29 mouse cellular contexts compared by ENCODE assay signal in genomic region chr2:17821878-17822620, GRCm38 (mm10).
DNase-seq lines count a peak whose midpoint lies in the region; ATAC-seq lines count a peak whose summit lies in the region.
"Had no signal": no experiment of that assay in that cellular context is flagged by ENCODE, and none has a peak within 500 bp of the region (broad histone marks: within the 10 kb centered on the region; RNA-seq: fewer than 3 reads in every experiment).

No protein-coding gene starts in this region.

- H3K4me1 ChIP-seq in forebrain, embryonic 10.5 days = peaks cover 9% of the 10 kb centered on the region
- no peaks in the 10 kb centered on the region for H3K4me1 ChIP-seq in forebrain, embryonic 14.5 days (ENCODE audit: control insufficient read depth, insufficient read depth, low read length)
- no peaks in the 10 kb centered on the region for H3K4me1 ChIP-seq in intestine, embryonic 15.5 days (replicated peaks)
- no peaks in the 10 kb centered on the region for H3K4me1 ChIP-seq in forebrain, embryonic 11.5 days (replicated peaks; ENCODE audit: control insufficient read depth, insufficient read depth, low read length)
- H3K4me1 ChIP-seq in hindbrain, embryonic 10.5 days (replicated peaks) = 0 out of 2 replicates have a peak, but pooled peaks cover 5% of the 10 kb centered on the region
- H3K4me1 ChIP-seq: embryonic facial prominence, embryonic 15.5 days; forebrain, embryonic 13.5 days had no signal

- WGBS in forebrain, embryonic 10.5 days = 77% methylated on average over 13 of the region's 13 CpGs
- WGBS in forebrain, embryonic 14.5 days = 72% methylated on average over 13 of the region's 13 CpGs
- WGBS in intestine, embryonic 15.5 days = 70% methylated on average over 13 of the region's 13 CpGs
- 74% methylated on average over 13 of the region's 13 CpGs for WGBS in forebrain, embryonic 11.5 days
- WGBS in hindbrain, embryonic 10.5 days = 83% methylated on average over 13 of the region's 13 CpGs

- 0 out of 2 replicates have a peak, but pooled peaks cover 9% of the 10 kb centered on the region for H3K27me3 ChIP-seq in forebrain, embryonic 10.5 days (ENCODE audit: poor library complexity, severe bottlenecking)
- no peaks in the 10 kb centered on the region for H3K27me3 ChIP-seq in forebrain, embryonic 14.5 days (replicated peaks; ENCODE audit: control insufficient read depth, insufficient read depth, low read length)
- no peaks in the 10 kb centered on the region for H3K27me3 ChIP-seq in intestine, embryonic 15.5 days (replicated peaks)
- no peaks in the 10 kb centered on the region for H3K27me3 ChIP-seq in forebrain, embryonic 11.5 days (ENCODE audit: control insufficient read depth, insufficient read depth, low read length)
- no peaks in the 10 kb centered on the region for H3K27me3 ChIP-seq in hindbrain, embryonic 10.5 days (ENCODE audit: insufficient read depth, poor library complexity, severe bottlenecking)
- H3K27me3 ChIP-seq: CH12.LX; embryonic facial prominence, embryonic 15.5 days; forebrain, embryonic 13.5 days; kidney, embryonic 15.5 days had no signal

- ATAC-seq in forebrain, embryonic 14.5 days = no peak
- ATAC-seq in intestine, embryonic 15.5 days = peak; percentile 76
- ATAC-seq in forebrain, embryonic 11.5 days (replicated peaks; ENCODE audit: low FRiP score) = no peak
- ATAC-seq: forebrain, embryonic 13.5 days; forebrain, postnatal 0 days; hindbrain, postnatal 0 days; inflammation-experienced regulatory T-cells, adult 6 months had no signal

- H3K4me2 ChIP-seq in forebrain, embryonic 14.5 days (ENCODE audit: low read length) = no peak overlapping the region
- H3K4me2 ChIP-seq in intestine, embryonic 15.5 days (replicated peaks) = 0 out of 2 replicates have a peak overlapping the region, but pooled peaks have one; percentile 13
- no peak overlapping the region for H3K4me2 ChIP-seq in forebrain, embryonic 11.5 days (ENCODE audit: low read depth, low read length, severe bottlenecking)
- H3K4me2 ChIP-seq: embryonic facial prominence, embryonic 15.5 days; forebrain, embryonic 13.5 days; heart, embryonic 11.5 days; hindbrain, embryonic 14.5 days; kidney, embryonic 15.5 days had no signal

- no peak overlapping the region for H3K4me3 ChIP-seq in forebrain, embryonic 10.5 days
- no peak overlapping the region for H3K4me3 ChIP-seq in forebrain, embryonic 14.5 days (ENCODE audit: low read depth, low read length)
- H3K4me3 ChIP-seq in intestine, embryonic 15.5 days (replicated peaks) = no peak overlapping the region
- H3K4me3 ChIP-seq in forebrain, embryonic 11.5 days (ENCODE audit: low read depth, low read length) = no peak overlapping the region
- no peak overlapping the region for H3K4me3 ChIP-seq in hindbrain, embryonic 10.5 days
- H3K4me3 ChIP-seq: embryonic facial prominence, embryonic 15.5 days; forebrain, embryonic 13.5 days; heart, adult 2 months; kidney, embryonic 15.5 days had no signal

- peak; percentile 13 for DNase-seq in forebrain, embryonic 10.5 days (ENCODE audit: extremely low spot score, low spot score)
- DNase-seq in forebrain, embryonic 14.5 days (ENCODE audit: low spot score) = no peak
- DNase-seq in ES-CJ7 (ENCODE audit: low read depth, low spot score) = peak; percentile 51
- peak; percentile 70 for DNase-seq in R1 (ENCODE audit: low read depth, low spot score)
- DNase-seq in lung, postnatal 10 days = no peak
- DNase-seq in forebrain, embryonic 11.5 days (ENCODE audit: low spot score) = no peak
- no peak for DNase-seq in hindbrain, embryonic 10.5 days (ENCODE audit: low spot score)
- DNase-seq: adrenal gland, adult 2 months; adrenal gland, postnatal 14 days; B cell, adult 2 months; cerebellum, adult 11 months; cerebellum, adult 2 months; cerebellum, adult 9-11 months; cerebellum, postnatal 36 days; embryo, embryonic 11 days; forebrain, postnatal 0 days; gastrocnemius, postnatal 25 days; heart, adult 2 months; heart, postnatal 36 days; kidney, adult 8-10 months had no signal

- H3K9ac ChIP-seq in forebrain, embryonic 14.5 days (ENCODE audit: low read length) = no peak overlapping the region
- H3K9ac ChIP-seq in intestine, embryonic 15.5 days = no peak overlapping the region
- H3K9ac ChIP-seq in forebrain, embryonic 11.5 days (ENCODE audit: low read length) = no peak overlapping the region
- H3K9ac ChIP-seq: embryonic facial prominence, embryonic 15.5 days; forebrain, embryonic 13.5 days; forebrain, postnatal 0 days; hindbrain, embryonic 14.5 days; kidney, embryonic 15.5 days had no signal

- H3K9me3 ChIP-seq in forebrain, embryonic 10.5 days = no peaks in the 10 kb centered on the region
- no peaks in the 10 kb centered on the region for H3K9me3 ChIP-seq in forebrain, embryonic 14.5 days (replicated peaks; ENCODE audit: control insufficient read depth, low read length)
- no peaks in the 10 kb centered on the region for H3K9me3 ChIP-seq in intestine, embryonic 15.5 days
- no peaks in the 10 kb centered on the region for H3K9me3 ChIP-seq in forebrain, embryonic 11.5 days (ENCODE audit: control insufficient read depth, low read length)
- no peaks in the 10 kb centered on the region for H3K9me3 ChIP-seq in hindbrain, embryonic 10.5 days
- H3K9me3 ChIP-seq: embryonic facial prominence, embryonic 15.5 days; forebrain, embryonic 13.5 days; kidney, embryonic 15.5 days had no signal

- no peak overlapping the region for H3K27ac ChIP-seq in forebrain, embryonic 10.5 days
- H3K27ac ChIP-seq in forebrain, embryonic 14.5 days (ENCODE audit: low read depth, low read length) = no peak overlapping the region
- no peak overlapping the region for H3K27ac ChIP-seq in intestine, embryonic 15.5 days
- no peak overlapping the region for H3K27ac ChIP-seq in forebrain, embryonic 11.5 days (ENCODE audit: low read depth, low read length)
- no peak overlapping the region for H3K27ac ChIP-seq in hindbrain, embryonic 10.5 days
- H3K27ac ChIP-seq: embryonic facial prominence, embryonic 15.5 days; forebrain, embryonic 13.5 days; heart, adult 2 months; hindbrain, embryonic 14.5 days; hindbrain, postnatal 0 days; kidney, embryonic 15.5 days had no signal

- no peaks in the 10 kb centered on the region for H3K36me3 ChIP-seq in forebrain, embryonic 10.5 days (replicated peaks)
- no peaks in the 10 kb centered on the region for H3K36me3 ChIP-seq in forebrain, embryonic 14.5 days (ENCODE audit: control insufficient read depth, insufficient read depth, low read length)
- H3K36me3 ChIP-seq in intestine, embryonic 15.5 days = no peaks in the 10 kb centered on the region
- no peaks in the 10 kb centered on the region for H3K36me3 ChIP-seq in forebrain, embryonic 11.5 days (ENCODE audit: control insufficient read depth, insufficient read depth, low read length)
- H3K36me3 ChIP-seq in hindbrain, embryonic 10.5 days = no peaks in the 10 kb centered on the region
- H3K36me3 ChIP-seq: embryonic facial prominence, embryonic 15.5 days; kidney, embryonic 15.5 days had no signal

Comparison
In these comparisons a context has a peak if more than half of its experiments do, and no peak if none do; other contexts are left out.
1. DNase-seq: peak in forebrain, embryonic 10.5 days (single experiment), ES-CJ7 (single experiment) and R1 (single experiment); none in forebrain, embryonic 14.5 days (single experiment), lung, postnatal 10 days (single experiment), forebrain, embryonic 11.5 days (single experiment) and hindbrain, embryonic 10.5 days (single experiment).